Mouse (Mus musculus): ENCODE results near the gene Camk1g. TPM values are rescaled to one million over a fixed set of nuclear protein-coding genes. Genes with fewer than 3 reads are reported as not detected.

Camk1g gene
- polyA plus RNA-seq, 1 experiment from 2014 or later = 11.9 TPM

GRCm38 (mm10) chr1:193334546-193334945, 35.6 kb downstream of the Camk1g start:
- Histone ChIP-seq H3K4me3 (ENCODE audit: low read depth, low read length) (no peak overlapping the region), H3K36me3 (ENCODE audit: control insufficient read depth, insufficient read depth, low read length) (no peaks in the 10 kb centered on the region), H3K4me2 (ENCODE audit: low read depth, low read length) (no peak overlapping the region), H3K27me3 (replicated peaks; ENCODE audit: control insufficient read depth, insufficient read depth, low read length) (no peaks in the 10 kb centered on the region), H3K9me3 (ENCODE audit: control insufficient read depth, low read length) (no peaks in the 10 kb centered on the region), H3K9ac (ENCODE audit: low read depth, low read length) (no peak overlapping the region), H3K4me1 (ENCODE audit: control insufficient read depth, insufficient read depth, low read length) (peaks cover 6% of the 10 kb centered on the region; the same call in 1 of the 2 replicates), H3K27ac (replicated peaks; ENCODE audit: low read depth, low read length) (no peak overlapping the region)
- WGBS = 68% methylated on average over 6 of the region's 6 CpGs
- no peak for DNase-seq (ENCODE audit: low spot score)
- ATAC-seq (ENCODE audit: low read depth) = no peak

GRCm38 (mm10) chr1:193333776-193334175, 36.3 kb downstream of the Camk1g start:
- no peak for DNase-seq (ENCODE audit: low spot score)
- no peak overlapping the region for H3K9ac ChIP-seq (ENCODE audit: low read depth, low read length)
- H3K36me3 ChIP-seq (ENCODE audit: control insufficient read depth, insufficient read depth, low read length) = no peaks in the 10 kb centered on the region
- H3K4me3 ChIP-seq (ENCODE audit: low read depth, low read length) = no peak overlapping the region
- H3K27me3 ChIP-seq (replicated peaks; ENCODE audit: control insufficient read depth, insufficient read depth, low read length) = no peaks in the 10 kb centered on the region
- no peak overlapping the region for H3K4me2 ChIP-seq (ENCODE audit: low read depth, low read length)
- peaks cover 6% of the 10 kb centered on the region; the same call in 1 of the 2 replicates for H3K4me1 ChIP-seq (ENCODE audit: control insufficient read depth, insufficient read depth, low read length)
- no peaks in the 10 kb centered on the region for H3K9me3 ChIP-seq (ENCODE audit: control insufficient read depth, low read length)
- WGBS = 81% methylated on average over 3 of the region's 3 CpGs
- no peak for ATAC-seq (ENCODE audit: low read depth)
- no peak overlapping the region for H3K27ac ChIP-seq (replicated peaks; ENCODE audit: low read depth, low read length)

- no peak overlapping the region for H3K4me3 ChIP-seq (ENCODE audit: low read depth, low read length)
- no peaks in the 10 kb centered on the region for H3K9me3 ChIP-seq (ENCODE audit: control insufficient read depth, low read length)
- ATAC-seq (ENCODE audit: low read depth) = no peak
- no peaks in the 10 kb centered on the region for H3K36me3 ChIP-seq (ENCODE audit: control insufficient read depth, insufficient read depth, low read length)
- H3K9ac ChIP-seq (ENCODE audit: low read depth, low read length) = no peak overlapping the region
- DNase-seq (ENCODE audit: low spot score) = no peak
- H3K27me3 ChIP-seq (replicated peaks; ENCODE audit: control insufficient read depth, insufficient read depth, low read length) = no peaks in the 10 kb centered on the region
- H3K4me2 ChIP-seq (ENCODE audit: low read depth, low read length) = no peak overlapping the region
- H3K27ac ChIP-seq (replicated peaks; ENCODE audit: low read depth, low read length) = no peak overlapping the region
- H3K4me1 ChIP-seq (ENCODE audit: control insufficient read depth, insufficient read depth, low read length) = no peaks in the 10 kb centered on the region
- WGBS = 80% methylated on average over 1 of the region's 1 CpGs
These were observed 37.4 kb downstream of the Camk1g start for GRCm38 (mm10) chr1:193332671-193333070.

DNA sequence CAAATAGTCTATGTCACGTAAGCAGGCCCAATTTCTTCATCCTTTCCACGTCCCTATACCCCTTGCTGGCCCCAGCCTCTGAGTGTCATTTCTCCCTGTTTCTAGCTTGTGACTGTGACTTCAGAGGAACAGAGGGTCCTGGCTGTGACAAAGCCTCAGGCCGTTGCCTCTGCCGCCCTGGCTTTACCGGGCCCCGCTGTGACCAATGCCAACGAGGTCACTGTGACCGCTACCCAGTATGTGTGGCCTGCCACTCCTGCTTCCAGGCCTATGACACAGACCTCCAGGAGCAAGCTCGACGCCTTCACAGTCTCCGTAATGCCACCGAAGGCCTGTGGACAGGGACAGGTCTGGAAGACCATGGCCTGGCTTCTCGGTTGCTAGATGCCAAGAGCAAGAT, 38.1 kb downstream of the Camk1g start:
- Histone ChIP-seq H3K9me3 (ENCODE audit: control insufficient read depth, low read length) (no peaks in the 10 kb centered on the region), H3K9ac (ENCODE audit: low read depth, low read length) (no peak overlapping the region), H3K27me3 (replicated peaks; ENCODE audit: control insufficient read depth, insufficient read depth, low read length) (no peaks in the 10 kb centered on the region), H3K4me3 (ENCODE audit: low read depth, low read length) (no peak overlapping the region), H3K36me3 (ENCODE audit: control insufficient read depth, insufficient read depth, low read length) (no peaks in the 10 kb centered on the region), H3K4me2 (ENCODE audit: low read depth, low read length) (no peak overlapping the region), H3K4me1 (ENCODE audit: control insufficient read depth, insufficient read depth, low read length) (no peaks in the 10 kb centered on the region), H3K27ac (replicated peaks; ENCODE audit: low read depth, low read length) (no peak overlapping the region)
- DNase-seq (ENCODE audit: low spot score) (no peak), ATAC-seq (ENCODE audit: low read depth) (no peak)
- WGBS = 79% methylated on average over 13 of the region's 13 CpGs

DNA sequence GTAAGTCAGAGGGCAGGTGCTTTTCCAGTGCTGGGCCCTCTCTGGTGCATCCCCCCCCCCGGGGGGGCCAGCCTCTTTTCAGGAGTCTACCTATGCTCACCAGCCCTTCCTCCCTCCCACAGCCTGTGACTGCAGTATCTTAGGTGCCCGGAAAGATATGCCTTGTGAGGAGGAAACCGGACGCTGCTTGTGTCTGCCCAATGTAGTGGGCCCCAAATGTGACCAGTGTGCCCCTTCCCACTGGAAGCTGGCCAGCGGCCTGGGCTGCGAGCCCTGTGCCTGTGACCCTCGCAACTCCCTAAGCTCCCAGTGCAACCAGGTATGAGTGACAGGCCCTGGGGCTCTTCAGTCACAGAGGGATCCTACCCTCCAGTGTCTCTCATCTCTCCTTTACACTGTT, 39.5 kb downstream of the Camk1g start:
- DNase-seq (ENCODE audit: low spot score) = no peak
- WGBS = 69% methylated on average over 6 of the region's 7 CpGs
- H3K4me1 ChIP-seq (ENCODE audit: control insufficient read depth, insufficient read depth, low read length) = no peaks in the 10 kb centered on the region
- no peaks in the 10 kb centered on the region for H3K9me3 ChIP-seq (ENCODE audit: control insufficient read depth, low read length)
- H3K36me3 ChIP-seq (ENCODE audit: control insufficient read depth, insufficient read depth, low read length) = no peaks in the 10 kb centered on the region
- no peaks in the 10 kb centered on the region for H3K27me3 ChIP-seq (replicated peaks; ENCODE audit: control insufficient read depth, insufficient read depth, low read length)
- H3K9ac ChIP-seq (ENCODE audit: low read depth, low read length) = no peak overlapping the region
- H3K4me3 ChIP-seq (ENCODE audit: low read depth, low read length) = no peak overlapping the region
- H3K4me2 ChIP-seq (ENCODE audit: low read depth, low read length) = no peak overlapping the region
- H3K27ac ChIP-seq (replicated peaks; ENCODE audit: low read depth, low read length) = no peak overlapping the region
- no peak for ATAC-seq (ENCODE audit: low read depth)

- Histone ChIP-seq H3K9ac (ENCODE audit: low read depth, low read length) (no peak overlapping the region), H3K36me3 (ENCODE audit: control insufficient read depth, insufficient read depth, low read length) (no peaks in the 10 kb centered on the region), H3K4me2 (ENCODE audit: low read depth, low read length) (no peak overlapping the region), H3K27me3 (replicated peaks; ENCODE audit: control insufficient read depth, insufficient read depth, low read length) (no peaks in the 10 kb centered on the region), H3K4me3 (ENCODE audit: low read depth, low read length) (no peak overlapping the region), H3K9me3 (ENCODE audit: control insufficient read depth, low read length) (no peaks in the 10 kb centered on the region), H3K27ac (replicated peaks; ENCODE audit: low read depth, low read length) (no peak overlapping the region), H3K4me1 (ENCODE audit: control insufficient read depth, insufficient read depth, low read length) (no peaks in the 10 kb centered on the region)
- peak; percentile 81 for DNase-seq (ENCODE audit: low spot score)
- WGBS = 27% methylated on average over 10 of the region's 10 CpGs
- ATAC-seq (ENCODE audit: low read depth) = peak; percentile 92
These were observed 39.9 kb downstream of the Camk1g start for GRCm38 (mm10) chr1:193330172-193330571.

- 81% methylated on average over 9 of the region's 9 CpGs for WGBS
- ATAC-seq (ENCODE audit: low read depth) (no peak), DNase-seq (ENCODE audit: low spot score) (no peak)
- Histone ChIP-seq H3K4me3 (ENCODE audit: low read depth, low read length) (no peak overlapping the region), H3K27me3 (replicated peaks; ENCODE audit: control insufficient read depth, insufficient read depth, low read length) (no peaks in the 10 kb centered on the region), H3K9ac (ENCODE audit: low read depth, low read length) (no peak overlapping the region), H3K4me2 (ENCODE audit: low read depth, low read length) (no peak overlapping the region), H3K9me3 (ENCODE audit: control insufficient read depth, low read length) (no peaks in the 10 kb centered on the region), H3K27ac (replicated peaks; ENCODE audit: low read depth, low read length) (no peak overlapping the region), H3K36me3 (ENCODE audit: control insufficient read depth, insufficient read depth, low read length) (no peaks in the 10 kb centered on the region), H3K4me1 (ENCODE audit: control insufficient read depth, insufficient read depth, low read length) (no peaks in the 10 kb centered on the region)
These were observed 40.5 kb downstream of the Camk1g start for GRCm38 (mm10) chr1:193329557-193329956.

- no peaks in the 10 kb centered on the region for H3K27me3 ChIP-seq (replicated peaks; ENCODE audit: control insufficient read depth, insufficient read depth, low read length)
- no peak overlapping the region for H3K4me2 ChIP-seq (ENCODE audit: low read depth, low read length)
- no peak overlapping the region for H3K9ac ChIP-seq (ENCODE audit: low read depth, low read length)
- no peak overlapping the region for H3K4me3 ChIP-seq (ENCODE audit: low read depth, low read length)
- DNase-seq (ENCODE audit: low spot score) = no peak
- H3K4me1 ChIP-seq (ENCODE audit: control insufficient read depth, insufficient read depth, low read length) = no peaks in the 10 kb centered on the region
- no peaks in the 10 kb centered on the region for H3K9me3 ChIP-seq (ENCODE audit: control insufficient read depth, low read length)
- no peak overlapping the region for H3K27ac ChIP-seq (replicated peaks; ENCODE audit: low read depth, low read length)
- ATAC-seq (ENCODE audit: low read depth) = no peak
- 76% methylated on average over 5 of the region's 5 CpGs for WGBS
- H3K36me3 ChIP-seq (ENCODE audit: control insufficient read depth, insufficient read depth, low read length) = no peaks in the 10 kb centered on the region
These were observed 42.4 kb downstream of the Camk1g start for GRCm38 (mm10) chr1:193327686-193328085.

DNA sequence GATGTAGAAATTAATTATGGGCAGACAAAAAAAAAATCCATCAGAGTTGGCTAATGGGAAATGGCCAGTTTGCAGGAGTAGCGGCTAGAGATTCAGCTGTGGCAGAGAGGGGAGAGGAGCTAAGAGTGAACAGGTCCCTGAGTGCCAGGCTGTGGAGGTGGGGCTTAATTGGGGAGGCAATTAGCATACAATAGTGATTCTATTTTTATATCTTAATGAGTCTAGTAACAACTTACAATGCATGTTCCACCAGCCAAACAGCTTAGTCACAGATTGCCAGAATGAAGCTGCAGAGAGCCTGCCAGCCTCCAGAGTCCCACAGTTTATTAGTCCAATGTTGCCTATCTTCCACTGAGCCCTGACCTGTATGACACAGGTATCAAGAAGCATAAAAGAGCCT, 42.9 kb downstream of the Camk1g start:
- no peak overlapping the region for H3K9ac ChIP-seq (ENCODE audit: low read depth, low read length)
- no peaks in the 10 kb centered on the region for H3K9me3 ChIP-seq (ENCODE audit: control insufficient read depth, low read length)
- H3K36me3 ChIP-seq (ENCODE audit: control insufficient read depth, insufficient read depth, low read length) = no peaks in the 10 kb centered on the region
- H3K27ac ChIP-seq (replicated peaks; ENCODE audit: low read depth, low read length) = no peak overlapping the region
- H3K4me3 ChIP-seq (ENCODE audit: low read depth, low read length) = no peak overlapping the region
- no peak overlapping the region for H3K4me2 ChIP-seq (ENCODE audit: low read depth, low read length)
- ATAC-seq (ENCODE audit: low read depth) (no peak), DNase-seq (ENCODE audit: low spot score) (no peak)
- H3K4me1 ChIP-seq (ENCODE audit: control insufficient read depth, insufficient read depth, low read length) = no peaks in the 10 kb centered on the region
- 88% methylated on average over 1 of the region's 1 CpGs for WGBS
- no peaks in the 10 kb centered on the region for H3K27me3 ChIP-seq (replicated peaks; ENCODE audit: control insufficient read depth, insufficient read depth, low read length)

Data from embryonic facial prominence, embryonic 14.5 days (tissue).